Mouse (Mus musculus) spleen, postnatal 14 days (tissue): Measurements from ENCODE around the gene Fam221b.

Source experiments
- DNase-seq, 2 experiments: peaks; one replicate each; pipeline ENCODE4 v3.0.0; 2021 to 2022; ENCODE audit warnings: low spot score in 2 of 2

The Fam221b gene

GRCm38 (mm10) chr4:43620146-43620778, 48.7 kb downstream of the Fam221b start:
- no peak for DNase-seq

DNA sequence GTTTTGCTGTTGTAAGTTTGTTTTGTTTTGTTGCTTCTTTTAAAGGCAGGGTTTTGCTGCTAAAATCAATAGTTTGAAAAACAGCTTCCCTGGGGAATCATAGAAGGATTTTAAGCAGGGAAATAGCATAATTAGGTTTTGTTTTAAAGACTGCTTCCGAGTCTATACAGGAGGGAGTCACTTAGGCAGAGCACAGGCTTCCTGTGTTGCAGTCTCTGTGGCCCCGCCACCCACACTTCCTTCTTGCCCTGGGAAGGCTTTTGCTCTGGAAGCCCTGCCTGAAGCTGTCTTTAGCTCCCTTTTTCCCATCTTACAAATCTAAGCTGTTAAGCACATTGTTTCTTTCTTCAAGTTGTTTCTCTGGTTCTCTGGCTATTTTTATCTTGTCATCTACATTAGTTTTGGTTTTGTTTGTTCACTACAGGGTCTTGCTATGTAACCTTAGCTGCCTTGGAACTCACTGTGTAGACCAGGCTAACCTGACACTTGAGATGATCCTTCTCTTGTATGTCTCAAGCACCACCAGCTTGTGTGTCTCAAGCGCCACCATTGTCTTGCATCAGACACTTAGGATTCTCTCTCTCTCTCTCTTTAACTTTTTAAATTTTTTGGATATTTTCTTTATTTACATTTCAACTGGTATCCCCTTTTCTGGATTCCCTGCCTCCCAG, 55.8 kb downstream of the Fam221b start:
- no peak for DNase-seq

- no peak for DNase-seq
Observed at GRCm38 (mm10) chr4:43612534-43612933, 56.4 kb downstream of the Fam221b start.
